15 mouse cellular contexts compared by ENCODE assay signal in the genomic region with DNA sequence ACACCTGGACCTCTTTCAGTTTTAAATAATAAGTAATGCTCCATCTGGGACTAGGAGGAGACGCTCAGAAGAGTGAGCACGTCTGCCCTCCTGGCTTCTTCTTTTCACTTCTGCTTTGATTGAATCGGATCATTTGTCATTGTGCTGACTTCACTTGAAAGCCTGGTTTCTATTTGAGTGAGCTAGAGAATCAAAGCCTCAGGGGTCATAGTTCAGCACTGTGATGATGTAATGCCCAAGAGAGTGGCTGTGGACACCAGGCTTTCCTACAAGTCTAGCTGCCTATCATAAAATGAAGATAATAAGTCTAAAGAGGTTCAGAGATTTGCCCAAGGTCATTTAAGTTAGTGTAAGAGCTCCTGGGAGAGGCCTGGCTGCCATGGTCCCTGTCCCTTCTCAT. TPM values are rescaled to one million over a fixed set of nuclear protein-coding genes. Genes with fewer than 3 reads are reported as not detected.
DNase-seq lines count a peak whose midpoint lies in the region; ATAC-seq and TF ChIP-seq lines count a peak whose summit lies in the region.
"Had no signal": no experiment of that assay in that cellular context is flagged by ENCODE, and none has a peak within 500 bp of the region (broad histone marks: within the 10 kb centered on the region; RNA-seq: fewer than 3 reads in every experiment).

No protein-coding gene starts in this region.

- no peaks in the 10 kb centered on the region for H3K9me3 ChIP-seq in embryonic facial prominence, embryonic 11.5 days (replicated peaks; ENCODE audit: control insufficient read depth, low read length)
- H3K9me3 ChIP-seq: limb, embryonic 12.5 days; megakaryocyte, embryonic 14.5 days; neural tube, embryonic 13.5 days had no signal

- H3K27me3 ChIP-seq in liver, adult 2 months (ENCODE audit: control insufficient read depth, insufficient read depth, low read length) = no peaks in the 10 kb centered on the region
- H3K27me3 ChIP-seq in embryonic facial prominence, embryonic 11.5 days (ENCODE audit: control insufficient read depth, insufficient read depth, low read length) = no peaks in the 10 kb centered on the region
- H3K27me3 ChIP-seq: limb, embryonic 12.5 days; megakaryocyte, embryonic 14.5 days; neural tube, embryonic 13.5 days had no signal

- H3K79me2 ChIP-seq in liver, adult 2 months (ENCODE audit: control insufficient read depth, insufficient read depth, low read length) = no peaks in the 10 kb centered on the region

- H3K27ac ChIP-seq in liver, adult 2 months (replicated peaks; ENCODE audit: insufficient read depth, low read depth, low read length) = peak overlapping the region; percentile 82
- H3K27ac ChIP-seq in embryonic facial prominence, embryonic 11.5 days (replicated peaks; ENCODE audit: low read depth, low read length) = no peak overlapping the region
- H3K27ac ChIP-seq: limb, embryonic 12.5 days; neural tube, embryonic 13.5 days had no signal

- TF ChIP-seq POLR2A in liver, adult 2 months (IDR thresholded peaks at IDR 0.05; ENCODE audit: extremely low read depth, insufficient read depth, low read length) = no peak

- no peaks in the 10 kb centered on the region for H3K36me3 ChIP-seq in liver, adult 2 months (ENCODE audit: control insufficient read depth, insufficient read depth, low read length)
- no peaks in the 10 kb centered on the region for H3K36me3 ChIP-seq in embryonic facial prominence, embryonic 11.5 days (replicated peaks; ENCODE audit: control insufficient read depth, insufficient read depth, low read depth, low read length)
- H3K36me3 ChIP-seq: limb, embryonic 12.5 days; neural tube, embryonic 13.5 days had no signal

- peak; percentile 11 to 36 for DNase-seq in adrenal gland, adult (ENCODE audit: inconsistent age in 2 of 2, low spot score in 1 of 2)
- no peak for DNase-seq in adrenal gland, postnatal 14 days
- DNase-seq in liver, adult 2 months (ENCODE audit: extremely low read depth, low read depth, low spot score) = peak; percentile 92
- no peak for DNase-seq in liver
- peak; percentile 65 for DNase-seq in embryonic facial prominence, embryonic 11.5 days (ENCODE audit: low spot score)
- DNase-seq in skeletal muscle tissue, adult 2 months (ENCODE audit: low read depth, low spot score) = peak; percentile 8
- no peak for DNase-seq in left cerebral cortex, adult 9 months (ENCODE audit: low spot score in 2 of 2)
- no peak for DNase-seq in natural killer cell, adult 2 months (ENCODE audit: low spot score in 2 of 2)
- DNase-seq: thymus, postnatal 14 days had no signal

- H3K4me2 ChIP-seq in embryonic facial prominence, embryonic 11.5 days (ENCODE audit: low read depth, low read length) = no peak overlapping the region
- H3K4me2 ChIP-seq: heart, embryonic 11.5 days; limb, embryonic 12.5 days; neural tube, embryonic 13.5 days had no signal

- TF ChIP-seq CTCF in liver, adult 2 months (IDR thresholded peaks at IDR 0.05; ENCODE audit: low read depth, low read length) = no peak

- 9% methylated on average over 3 of the region's 3 CpGs for WGBS in liver, adult 2 months
- 3% methylated on average over 3 of the region's 3 CpGs for WGBS in embryonic facial prominence, embryonic 11.5 days

- no peak overlapping the region for H3K4me3 ChIP-seq in liver, adult 2 months (ENCODE audit: insufficient read depth, low read depth, low read length)
- no peak overlapping the region for H3K4me3 ChIP-seq in embryonic facial prominence, embryonic 11.5 days (ENCODE audit: low read depth, low read length)
- H3K4me3 ChIP-seq: limb, embryonic 12.5 days; megakaryocyte, embryonic 14.5 days; neural tube, embryonic 13.5 days had no signal

- 0 out of 2 replicates have a peak, but pooled peaks have one; percentile 34 for ATAC-seq in embryonic facial prominence, embryonic 11.5 days (replicated peaks; ENCODE audit: insufficient number of reproducible peaks, low FRiP score, low TSS enrichment, low read depth)
- ATAC-seq: forebrain, embryonic 14.5 days had no signal

- no peak overlapping the region for H3K9ac ChIP-seq in liver, adult 2 months (ENCODE audit: low read depth, low read length)
- H3K9ac ChIP-seq in embryonic facial prominence, embryonic 11.5 days (replicated peaks; ENCODE audit: low read length) = no peak overlapping the region
- H3K9ac ChIP-seq: limb, embryonic 12.5 days; neural tube, embryonic 13.5 days had no signal

- peaks cover 9% of the 10 kb centered on the region for H3K4me1 ChIP-seq in liver, adult 2 months (ENCODE audit: control insufficient read depth, insufficient read depth, low read length)
- H3K4me1 ChIP-seq in embryonic facial prominence, embryonic 11.5 days (ENCODE audit: control insufficient read depth, insufficient read depth, low read length) = no peaks in the 10 kb centered on the region
- H3K4me1 ChIP-seq: limb, embryonic 12.5 days; megakaryocyte, embryonic 14.5 days; neural tube, embryonic 13.5 days had no signal

RNA-seq across cellular contexts. Expression of a gene that starts 5.2 kb away (rescaled TPM):
- total RNA-seq in adrenal gland, postnatal 14 days (2021) = not detected in 2 replicates
- total RNA-seq in liver, adult 2 months (2014; rRNA removed) = not detected in 2 replicates
- not detected in 2 replicates for polyA plus RNA-seq in liver, adult 2 months (2012; rRNA removed)
- 0.21 TPM in 1 of 2 replicates, not detected in the other for polyA plus RNA-seq in embryonic facial prominence, embryonic 11.5 days (2014; fragmentation: Nextera tagmentation; extraction: Ambion mirVana)
- total RNA-seq: common myeloid progenitor, adult 5-6 weeks had no signal
- polyA plus RNA-seq: forebrain, embryonic 14.5 days; limb, embryonic 12.5 days; neural tube, embryonic 13.5 days had no signal

RNA-seq across cellular contexts. Expression of a gene that starts 23.4 kb away (rescaled TPM):
- 0.26 and 2.1 TPM in 2 replicates for total RNA-seq in adrenal gland, postnatal 14 days (2021)
- 36.0 and 40.0 TPM in 2 replicates for total RNA-seq in liver, adult 2 months (2014; rRNA removed)
- 15.8 and 17.0 TPM in 2 replicates for polyA plus RNA-seq in liver, adult 2 months (2012; rRNA removed)
- 0.14 TPM in 1 of 2 replicates, not detected in the other for polyA plus RNA-seq in embryonic facial prominence, embryonic 11.5 days (2014; fragmentation: Nextera tagmentation; extraction: Ambion mirVana)
- total RNA-seq: common myeloid progenitor, adult 5-6 weeks had no signal
- polyA plus RNA-seq: forebrain, embryonic 14.5 days; limb, embryonic 12.5 days; neural tube, embryonic 13.5 days had no signal

RNA-seq across cellular contexts. Expression of a gene that starts 48.1 kb away (rescaled TPM):
- 46.4 and 59.7 TPM in 2 replicates for total RNA-seq in adrenal gland, postnatal 14 days (2021)
- total RNA-seq in liver, adult 2 months (2014; rRNA removed) = 3.0 and 3.5 TPM in 2 replicates
- polyA plus RNA-seq in liver, adult 2 months (2012; rRNA removed) = 1.8 and 3.2 TPM in 2 replicates
- polyA plus RNA-seq in embryonic facial prominence, embryonic 11.5 days (2014; fragmentation: Nextera tagmentation; extraction: Ambion mirVana) = 26.7 and 27.6 TPM in 2 replicates

RNA-seq across cellular contexts. Expression of a gene that starts 51.7 kb away (rescaled TPM):
- total RNA-seq in adrenal gland, postnatal 14 days (2021) = 1.9 and 3.1 TPM in 2 replicates
- total RNA-seq in liver, adult 2 months (2014; rRNA removed) = 1.0 and 1.4 TPM in 2 replicates
- polyA plus RNA-seq in liver, adult 2 months (2012; rRNA removed) = 1.0 and 2.0 TPM in 2 replicates
- 142 and 181 TPM in 2 replicates for polyA plus RNA-seq in embryonic facial prominence, embryonic 11.5 days (2014; fragmentation: Nextera tagmentation; extraction: Ambion mirVana)
- total RNA-seq: common myeloid progenitor, adult 5-6 weeks had no signal

RNA-seq across cellular contexts. Expression of a gene that starts 53.5 kb away (rescaled TPM):
- total RNA-seq in adrenal gland, postnatal 14 days (2021) = not detected in 2 replicates
- total RNA-seq in liver, adult 2 months (2014; rRNA removed) = 0.18 and 0.20 TPM in 2 replicates
- polyA plus RNA-seq in liver, adult 2 months (2012; rRNA removed) = 0.05 TPM in 1 of 2 replicates, not detected in the other
- polyA plus RNA-seq in embryonic facial prominence, embryonic 11.5 days (2014; fragmentation: Nextera tagmentation; extraction: Ambion mirVana) = not detected in 2 replicates
- total RNA-seq: common myeloid progenitor, adult 5-6 weeks had no signal
- polyA plus RNA-seq: forebrain, embryonic 14.5 days; heart, embryonic 11.5 days; limb, embryonic 12.5 days; neural tube, embryonic 13.5 days had no signal

Comparison
In these comparisons a context has a peak if more than half of its experiments do, and no peak if none do; other contexts are left out.
1. DNase-seq: peak in adrenal gland, adult (2 of 2), liver, adult 2 months (single experiment), embryonic facial prominence, embryonic 11.5 days (single experiment) and skeletal muscle tissue, adult 2 months (single experiment); none in adrenal gland, postnatal 14 days (single experiment), liver (single experiment), left cerebral cortex, adult 9 months (0 of 2) and natural killer cell, adult 2 months (0 of 2).
2. RNA of a gene that starts 23.4 kb away (total RNA-seq): 36.0 to 40.0 TPM in liver, adult 2 months; 0.26 to 2.1 TPM in adrenal gland, postnatal 14 days; every median in the first group is over 10 times any median in the second.
3. RNA of a gene that starts 48.1 kb away (total RNA-seq): 46.4 to 59.7 TPM in adrenal gland, postnatal 14 days; 3.0 to 3.5 TPM in liver, adult 2 months; every median in the first group is over 10 times any median in the second.